Comparison of ENCODE assay signal across 9 mouse cellular contexts in genomic region chr5:108651823-108652222, GRCm38 (mm10). TPM values are rescaled to one million over a fixed set of nuclear protein-coding genes. Genes with fewer than 3 reads are reported as not detected.
DNase-seq lines count a peak whose midpoint lies in the region; ATAC-seq and TF ChIP-seq lines count a peak whose summit lies in the region.
"Had no signal": no experiment of that assay in that cellular context is flagged by ENCODE, and none has a peak within 500 bp of the region (broad histone marks: within the 10 kb centered on the region; RNA-seq: fewer than 3 reads in every experiment).

No protein-coding gene starts in this region.

- 0 out of 2 replicates have a peak, but pooled peaks have one; percentile 46 for ATAC-seq in G1E (ENCODE audit: extremely low read depth, insufficient number of reproducible peaks, low FRiP score, poor library complexity, severe bottlenecking)
- peak; percentile 57 for ATAC-seq in hindbrain, embryonic 11.5 days (ENCODE audit: low FRiP score)
- peak; percentile 63 for ATAC-seq in midbrain, embryonic 13.5 days

- TF ChIP-seq CTCF in G1E (IDR thresholded peaks at IDR 0.05; ENCODE audit: low read depth, low read length): peak; percentile 7; the same call in 1 of the 2 replicates

- no peaks in the 10 kb centered on the region for H3K9me3 ChIP-seq in G1E (replicated peaks)
- no peaks in the 10 kb centered on the region for H3K9me3 ChIP-seq in hindbrain, embryonic 11.5 days (ENCODE audit: control insufficient read depth, low read length)
- H3K9me3 ChIP-seq in midbrain, embryonic 13.5 days: no peaks in the 10 kb centered on the region
- H3K9me3 ChIP-seq: limb, embryonic 15.5 days had no signal

- H3K27ac ChIP-seq in hindbrain, embryonic 11.5 days (ENCODE audit: low read depth, low read length): no peak overlapping the region
- no peak overlapping the region for H3K27ac ChIP-seq in midbrain, embryonic 13.5 days
- H3K27ac ChIP-seq: limb, embryonic 15.5 days had no signal

- no peaks in the 10 kb centered on the region for H3K27me3 ChIP-seq in G1E (ENCODE audit: insufficient read depth, low read length)
- no peaks in the 10 kb centered on the region for H3K27me3 ChIP-seq in hindbrain, embryonic 11.5 days (ENCODE audit: control insufficient read depth, insufficient read depth, low read length)
- no peaks in the 10 kb centered on the region for H3K27me3 ChIP-seq in midbrain, embryonic 13.5 days
- H3K27me3 ChIP-seq: limb, embryonic 15.5 days had no signal

- 71% methylated on average over 1 of the region's 1 CpGs for WGBS in hindbrain, embryonic 11.5 days
- 64% methylated on average over 1 of the region's 1 CpGs for WGBS in midbrain, embryonic 13.5 days

- no peak overlapping the region for H3K4me2 ChIP-seq in hindbrain, embryonic 11.5 days (replicated peaks; ENCODE audit: low read depth, low read length)
- no peak overlapping the region for H3K4me2 ChIP-seq in midbrain, embryonic 13.5 days (replicated peaks)
- H3K4me2 ChIP-seq: limb, embryonic 15.5 days had no signal

- intact Hi-C loops in heart, postnatal 25 days (cut with DNase I): loop anchor here (5.0 kb wide), 1 partner anchor 225 kb away; no protein-coding TSS in a partner anchor
- intact Hi-C loops in left cerebral cortex, postnatal 25 days (cut with DNase I): loop anchor here (5.0 kb wide), 1 partner anchor 225 kb away; no protein-coding TSS in a partner anchor

- peak; percentile 90 for DNase-seq in heart, adult 11 months
- DNase-seq in heart, postnatal 25 days (ENCODE audit: low spot score): no peak
- no peak for DNase-seq in G1E (ENCODE audit: low spot score)
- DNase-seq in cerebellum, postnatal 25 days: peak; percentile 71 to 85
- peak; percentile 65 for DNase-seq in hindbrain, embryonic 11.5 days (ENCODE audit: low spot score)
- peak; percentile 52 to 78 for DNase-seq in left cerebral cortex, postnatal 25 days (ENCODE audit: low spot score in 2 of 2)
- DNase-seq in thymus, postnatal 0 days (ENCODE audit: low spot score): peak; percentile 76

- H3K4me3 ChIP-seq in G1E (ENCODE audit: low read depth, low read length): no peak overlapping the region
- H3K4me3 ChIP-seq in hindbrain, embryonic 11.5 days (ENCODE audit: low read depth, low read length): no peak overlapping the region
- H3K4me3 ChIP-seq in midbrain, embryonic 13.5 days (replicated peaks): no peak overlapping the region
- H3K4me3 ChIP-seq: limb, embryonic 15.5 days had no signal

- H3K9ac ChIP-seq in hindbrain, embryonic 11.5 days (ENCODE audit: low read depth, low read length): no peak overlapping the region
- no peak overlapping the region for H3K9ac ChIP-seq in midbrain, embryonic 13.5 days (replicated peaks)
- H3K9ac ChIP-seq: limb, embryonic 15.5 days had no signal

- peaks cover 100% of the 10 kb centered on the region for H3K36me3 ChIP-seq in G1E (replicated peaks)
- peaks cover 10% of the 10 kb centered on the region; the same call in 1 of the 2 replicates for H3K36me3 ChIP-seq in hindbrain, embryonic 11.5 days (ENCODE audit: control insufficient read depth, insufficient read depth, low read length)
- peaks cover 92% of the 10 kb centered on the region for H3K36me3 ChIP-seq in midbrain, embryonic 13.5 days

- peaks cover 23% of the 10 kb centered on the region for H3K4me1 ChIP-seq in G1E (ENCODE audit: insufficient read depth, low read depth, low read length)
- H3K4me1 ChIP-seq in hindbrain, embryonic 11.5 days (replicated peaks; ENCODE audit: control insufficient read depth, insufficient read depth, low read length): no peaks in the 10 kb centered on the region
- no peaks in the 10 kb centered on the region for H3K4me1 ChIP-seq in midbrain, embryonic 13.5 days (replicated peaks)
- H3K4me1 ChIP-seq: limb, embryonic 15.5 days had no signal

RNA-seq across cellular contexts. Expression of gene Idua, which starts 8.3 kb away (rescaled TPM):
- total RNA-seq in heart, postnatal 25 days (2021): 10 to 100 TPM; 18.8 to 20.3 TPM
- total RNA-seq in G1E (2014; fragmentation: Nextera tagmentation) (37.7 and 43.2 TPM in 2 replicates), G1E (2017) (6.2 TPM in 2 replicates)
- polyA plus RNA-seq in G1E (2012): 7.0 and 9.1 TPM in 2 replicates
- polyA plus RNA-seq in hindbrain, embryonic 11.5 days (2014; fragmentation: Nextera tagmentation; extraction: Ambion mirVana): 8.7 and 9.4 TPM in 2 replicates
- 10 to 100 TPM; 11.4 to 15.0 TPM for total RNA-seq in left cerebral cortex, postnatal 25 days (2021)
- 10.6 and 10.7 TPM in 2 replicates for polyA plus RNA-seq in midbrain, embryonic 13.5 days (2015; fragmentation: Nextera tagmentation; extraction: Ambion mirVana)
- polyA plus RNA-seq in thymus, postnatal 0 days (2015; fragmentation: Nextera tagmentation; extraction: Ambion mirVana): 5.4 and 6.2 TPM in 2 replicates

RNA-seq across cellular contexts. Expression of gene Dgkq, which starts 17.6 kb away (rescaled TPM):
- 10 to 100 TPM in 1 of 2 experiments, 1 to 10 TPM in 1; 8.4 to 10.1 TPM for total RNA-seq in heart, postnatal 25 days (2021)
- 6.9 and 12.3 TPM in 2 replicates for total RNA-seq in G1E (2014; fragmentation: Nextera tagmentation)
- total RNA-seq in G1E (2017): 7.9 and 8.3 TPM in 2 replicates
- polyA plus RNA-seq in G1E (2012): 3.9 and 4.5 TPM in 2 replicates
- 8.2 and 9.5 TPM in 2 replicates for polyA plus RNA-seq in hindbrain, embryonic 11.5 days (2014; fragmentation: Nextera tagmentation; extraction: Ambion mirVana)
- total RNA-seq in left cerebral cortex, postnatal 25 days (2021): 10 to 100 TPM; 46.9 to 57.7 TPM
- 23.7 and 26.6 TPM in 2 replicates for polyA plus RNA-seq in midbrain, embryonic 13.5 days (2015; fragmentation: Nextera tagmentation; extraction: Ambion mirVana)
- polyA plus RNA-seq in thymus, postnatal 0 days (2015; fragmentation: Nextera tagmentation; extraction: Ambion mirVana): 5.0 and 6.6 TPM in 2 replicates

RNA-seq across cellular contexts. Expression of gene Tmem175, which starts 22.3 kb away (rescaled TPM):
- total RNA-seq in heart, postnatal 25 days (2021): 1 to 10 TPM; 8.1 to 9.6 TPM
- total RNA-seq in G1E (2014; fragmentation: Nextera tagmentation) (38.0 and 51.5 TPM in 2 replicates), G1E (2017) (22.4 and 22.9 TPM in 2 replicates)
- polyA plus RNA-seq in G1E (2012): 2.2 and 4.4 TPM in 2 replicates
- 20.4 and 22.3 TPM in 2 replicates for polyA plus RNA-seq in hindbrain, embryonic 11.5 days (2014; fragmentation: Nextera tagmentation; extraction: Ambion mirVana)
- 10 to 100 TPM; 37.4 to 42.1 TPM for total RNA-seq in left cerebral cortex, postnatal 25 days (2021)
- polyA plus RNA-seq in midbrain, embryonic 13.5 days (2015; fragmentation: Nextera tagmentation; extraction: Ambion mirVana): 23.7 and 23.8 TPM in 2 replicates
- polyA plus RNA-seq in thymus, postnatal 0 days (2015; fragmentation: Nextera tagmentation; extraction: Ambion mirVana): 25.2 and 28.3 TPM in 2 replicates

RNA-seq across cellular contexts. Expression of gene Gak, which starts 22.3 kb away (rescaled TPM):
- total RNA-seq in heart, postnatal 25 days (2021): 10 to 100 TPM; 23.0 to 24.1 TPM
- total RNA-seq in G1E (2014; fragmentation: Nextera tagmentation) (119 and 124 TPM in 2 replicates), G1E (2017) (108 and 116 TPM in 2 replicates)
- 84.2 and 96.4 TPM in 2 replicates for polyA plus RNA-seq in G1E (2012)
- polyA plus RNA-seq in hindbrain, embryonic 11.5 days (2014; fragmentation: Nextera tagmentation; extraction: Ambion mirVana): 40.8 and 45.7 TPM in 2 replicates
- total RNA-seq in left cerebral cortex, postnatal 25 days (2021): 10 to 100 TPM; 98.6 to 99.1 TPM
- polyA plus RNA-seq in midbrain, embryonic 13.5 days (2015; fragmentation: Nextera tagmentation; extraction: Ambion mirVana): 50.3 and 51.7 TPM in 2 replicates
- polyA plus RNA-seq in thymus, postnatal 0 days (2015; fragmentation: Nextera tagmentation; extraction: Ambion mirVana): 44.6 and 50.1 TPM in 2 replicates

RNA-seq across cellular contexts. Expression of gene Slc26a1, which starts 23.5 kb away (rescaled TPM):
- not detected for total RNA-seq in heart, postnatal 25 days (2021)
- total RNA-seq in G1E (2014; fragmentation: Nextera tagmentation) (1.7 and 2.0 TPM in 2 replicates), G1E (2017) (0.87 and 0.93 TPM in 2 replicates)
- 0.88 and 1.2 TPM in 2 replicates for polyA plus RNA-seq in G1E (2012)
- polyA plus RNA-seq in hindbrain, embryonic 11.5 days (2014; fragmentation: Nextera tagmentation; extraction: Ambion mirVana): 0.48 and 0.91 TPM in 2 replicates
- total RNA-seq in left cerebral cortex, postnatal 25 days (2021): 1 to 10 TPM; 1.3 to 1.5 TPM
- polyA plus RNA-seq in midbrain, embryonic 13.5 days (2015; fragmentation: Nextera tagmentation; extraction: Ambion mirVana): 1.7 and 2.6 TPM in 2 replicates
- 0.14 and 0.20 TPM in 2 replicates for polyA plus RNA-seq in thymus, postnatal 0 days (2015; fragmentation: Nextera tagmentation; extraction: Ambion mirVana)

Comparison
In these comparisons a context has a peak if more than half of its experiments do, and no peak if none do; other contexts are left out.
1. DNase-seq: peak in heart, adult 11 months (single experiment), cerebellum, postnatal 25 days (2 of 2), hindbrain, embryonic 11.5 days (single experiment), left cerebral cortex, postnatal 25 days (2 of 2) and thymus, postnatal 0 days (single experiment); none in heart, postnatal 25 days (single experiment) and G1E (single experiment).
2. Peak in every context shown above with its lines, with median percentiles within 50 percentile points of each other: ATAC-seq.